Mouse (Mus musculus): ENCODE measurements around the gene Gstz1.
"Not testable (repeated sequence)": the region's sequence is repeated elsewhere in the genome, so short reads cannot be mapped to it uniquely, and the experiment has no call there.

Gstz1 gene

GRCm38 (mm10) chr12:87146966-87147365, at the start of gene Gstz1:
Gstz1 (plus strand) TSS chr12:87147165.
- peak; percentile 83 to 87 for DNase-seq (ENCODE audit: low spot score in 2 of 2)

- no peak for DNase-seq (ENCODE audit: low spot score in 2 of 2)
Measured at GRCm38 (mm10) chr12:87100331-87100730, 46.6 kb upstream of the Gstz1 start.

DNA sequence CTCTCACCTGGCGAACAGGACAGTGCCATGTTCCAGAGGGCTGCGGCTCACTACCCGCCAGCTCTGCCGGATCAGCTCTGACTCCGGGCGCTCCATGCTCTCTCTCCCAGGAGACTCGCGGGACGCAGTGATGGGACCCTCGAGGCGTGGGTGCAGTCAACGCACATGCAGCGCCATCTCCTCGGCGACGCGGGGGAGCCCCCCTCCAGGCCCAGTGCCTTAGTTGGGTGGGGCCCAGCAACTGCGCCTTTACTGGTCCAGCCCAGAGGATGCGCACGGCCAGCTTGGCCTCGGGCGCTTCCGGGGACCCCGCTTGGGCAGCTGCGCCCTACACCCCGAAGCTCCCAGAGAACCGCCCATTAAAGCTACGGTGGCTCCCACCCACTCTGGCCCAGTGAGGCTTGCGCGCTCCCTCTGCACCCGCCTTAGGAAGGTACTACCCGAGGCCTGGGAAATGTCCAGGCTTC, 44.8 kb upstream of the Gstz1 start, which contains the start of gene Ngb:
TSS of gene Ngb (minus strand) at position 375 of the 467 bp plus-strand sequence.
- DNase-seq (ENCODE audit: low spot score in 2 of 2): no peak

DNA sequence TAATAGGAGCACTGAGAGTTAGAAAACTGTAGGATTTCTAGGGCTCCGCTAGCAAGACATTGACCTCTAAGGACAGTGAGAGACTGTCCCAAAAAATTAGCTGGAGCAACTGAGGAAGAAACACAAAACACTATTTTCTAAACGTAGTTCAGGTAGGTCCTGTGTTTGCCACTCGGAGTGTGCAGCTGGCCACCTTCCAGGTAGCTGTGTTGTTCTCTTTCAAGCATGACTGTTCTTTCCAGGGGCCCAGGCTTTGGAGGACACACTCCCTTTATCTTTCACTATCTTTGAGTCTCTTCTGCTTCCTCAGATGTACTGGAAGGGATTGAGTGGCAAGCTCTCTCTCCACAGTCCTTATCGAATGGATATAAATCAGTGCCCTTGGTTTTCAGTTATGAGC, 43.5 kb upstream of the Gstz1 start:
- DNase-seq (ENCODE audit: low spot score in 2 of 2): no peak

DNA sequence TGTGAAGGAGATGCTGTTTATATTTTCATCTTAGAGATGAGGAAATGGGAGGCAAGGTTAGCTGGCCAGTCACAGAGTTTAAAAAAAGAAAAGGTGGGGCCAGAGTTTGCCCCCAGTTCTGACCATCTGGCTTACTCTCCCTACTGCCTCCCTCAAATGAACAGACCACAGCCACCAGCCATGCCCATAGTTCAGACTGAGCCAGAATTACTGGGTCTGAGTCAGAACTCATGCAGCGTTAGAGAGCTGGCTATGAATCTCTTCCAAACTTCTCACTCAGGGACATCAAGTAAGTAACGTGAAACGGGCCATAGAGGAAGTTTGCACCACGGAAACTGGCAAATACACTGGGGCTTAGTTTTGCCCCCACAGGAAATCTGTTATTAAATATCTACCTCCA, 42.2 kb upstream of the Gstz1 start:
- DNase-seq (ENCODE audit: low spot score in 2 of 2): no peak

GRCm38 (mm10) chr12:87107357-87107977, 39.5 kb upstream of the Gstz1 start:
- DNase-seq (ENCODE audit: low spot score in 2 of 2): no peak

DNA sequence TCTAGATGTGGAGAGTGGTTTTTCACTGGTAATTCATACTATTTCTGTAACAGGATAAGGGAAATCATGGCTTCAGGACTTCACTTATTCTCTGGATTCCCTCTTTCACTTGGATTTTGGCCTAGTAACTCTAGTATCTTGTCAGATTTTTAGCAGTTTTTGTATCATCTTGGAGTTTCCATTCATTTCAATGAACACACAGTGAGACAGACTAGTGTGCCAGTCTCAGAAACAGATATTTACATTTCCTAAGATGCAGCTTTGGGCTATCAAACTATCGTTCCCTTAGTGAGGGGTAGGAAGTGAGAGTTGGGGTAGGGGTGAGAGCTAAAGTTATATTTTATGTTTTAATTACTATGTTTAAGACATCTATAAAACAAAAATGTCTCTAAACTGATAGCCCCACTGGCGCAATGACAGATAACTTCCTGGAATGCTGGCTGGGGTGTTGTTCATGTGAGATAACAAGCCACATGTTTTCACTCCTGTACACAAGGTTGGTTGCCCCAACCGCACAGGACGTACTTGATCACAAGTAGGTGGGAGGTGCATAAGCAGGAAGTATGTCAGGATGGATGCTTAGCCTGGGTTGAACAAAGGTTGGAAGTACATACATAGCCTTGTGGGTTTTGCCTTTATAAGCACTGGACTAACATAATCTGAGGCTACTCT, 24.9 kb upstream of the Gstz1 start:
- no peak for DNase-seq (ENCODE audit: low spot score in 2 of 2)

DNA sequence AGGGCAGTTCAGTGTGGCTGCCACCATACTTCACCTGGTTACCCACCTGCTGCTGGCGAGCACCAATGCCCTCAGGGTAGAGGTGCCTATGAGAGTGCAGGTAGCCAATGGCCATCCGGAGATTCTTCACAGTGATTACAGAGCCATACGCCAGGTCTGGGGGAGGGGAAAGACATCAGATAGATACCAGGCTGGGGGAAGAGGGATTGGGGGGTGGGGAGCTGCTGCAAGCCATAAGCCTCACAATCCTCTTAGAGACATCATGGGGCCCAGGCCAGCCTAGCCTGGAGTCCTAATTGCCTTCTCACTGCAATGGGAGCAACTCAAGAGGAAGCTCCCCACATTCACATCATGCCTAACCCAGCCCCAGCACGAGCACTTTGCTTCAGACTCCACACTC, 19.7 kb upstream of the Gstz1 start:
- no peak for DNase-seq (ENCODE audit: low spot score in 2 of 2)

DNA sequence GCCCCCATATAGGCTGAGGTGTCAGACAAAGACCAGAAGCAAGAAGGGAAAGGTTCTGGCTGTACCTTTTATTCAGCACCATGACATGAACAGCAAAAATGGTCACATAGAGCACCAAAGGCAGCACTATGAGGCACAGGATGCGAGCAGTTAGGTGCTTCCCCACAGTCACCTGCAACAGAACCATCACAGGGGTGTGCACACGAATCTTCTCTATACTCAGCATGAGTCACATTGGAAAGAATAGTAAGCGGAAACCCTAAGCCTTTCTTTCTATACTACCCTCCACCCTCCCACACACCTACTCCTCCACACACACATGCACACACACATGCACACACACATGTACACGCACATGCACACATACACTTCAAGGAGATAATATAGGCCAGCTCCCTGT, 16.7 kb upstream of the Gstz1 start:
- DNase-seq (ENCODE audit: low spot score in 2 of 2): no peak

DNA sequence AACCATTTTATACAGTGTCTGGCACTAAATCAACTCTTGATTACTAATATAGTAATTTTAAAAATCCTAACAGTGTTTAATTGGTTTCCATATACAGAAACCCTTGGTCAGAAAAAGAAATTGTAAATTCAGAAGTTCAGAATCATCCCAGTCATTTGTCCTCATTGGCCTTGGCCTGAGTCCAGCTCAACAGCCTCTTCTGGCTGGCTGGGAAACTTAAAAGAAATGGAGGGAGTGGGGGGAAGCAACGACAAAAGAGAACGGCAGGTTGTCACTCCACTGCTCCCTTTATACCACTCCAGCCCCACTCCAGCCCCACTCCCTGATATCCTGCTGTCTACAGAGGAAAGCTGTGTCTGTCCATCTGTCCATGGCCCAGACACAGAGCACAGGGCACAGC, 15.8 kb upstream of the Gstz1 start:
- no peak for DNase-seq (ENCODE audit: low spot score in 2 of 2)

DNA sequence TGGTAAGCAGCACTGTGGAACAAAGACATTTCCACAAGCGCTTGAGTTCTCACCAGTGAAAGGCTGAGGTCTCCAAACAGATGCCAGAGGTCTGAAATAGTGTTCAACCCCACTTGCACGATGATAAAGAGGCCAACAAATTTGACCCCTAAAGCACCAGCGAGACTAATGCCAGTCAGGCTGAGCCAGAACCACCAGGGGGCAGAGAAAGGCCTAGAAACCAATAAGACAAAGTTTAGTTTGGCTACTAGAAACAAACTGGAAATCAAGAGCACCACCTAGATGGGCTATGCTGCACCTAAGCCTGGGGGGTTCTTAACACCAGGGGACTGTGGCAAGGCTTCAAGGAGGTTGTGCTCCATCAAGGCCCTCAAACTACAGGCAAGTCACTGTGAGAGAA, 15.3 kb upstream of the Gstz1 start:
- DNase-seq (ENCODE audit: low spot score in 2 of 2): peak in 1 of 2 experiments; percentile 25

GRCm38 (mm10) chr12:87132210-87132609, 14.8 kb upstream of the Gstz1 start:
- DNase-seq (ENCODE audit: low spot score in 2 of 2): no peak

- no peak for DNase-seq (ENCODE audit: low spot score in 2 of 2)
Measured at GRCm38 (mm10) chr12:87132784-87133183, 14.2 kb upstream of the Gstz1 start.

- DNase-seq (ENCODE audit: low spot score in 2 of 2): no peak
Measured at GRCm38 (mm10) chr12:87137439-87138341, 9.3 kb upstream of the Gstz1 start.

- no peak for DNase-seq (ENCODE audit: low spot score in 2 of 2)
Measured at GRCm38 (mm10) chr12:87138342-87138701, 8.6 kb upstream of the Gstz1 start.

DNA sequence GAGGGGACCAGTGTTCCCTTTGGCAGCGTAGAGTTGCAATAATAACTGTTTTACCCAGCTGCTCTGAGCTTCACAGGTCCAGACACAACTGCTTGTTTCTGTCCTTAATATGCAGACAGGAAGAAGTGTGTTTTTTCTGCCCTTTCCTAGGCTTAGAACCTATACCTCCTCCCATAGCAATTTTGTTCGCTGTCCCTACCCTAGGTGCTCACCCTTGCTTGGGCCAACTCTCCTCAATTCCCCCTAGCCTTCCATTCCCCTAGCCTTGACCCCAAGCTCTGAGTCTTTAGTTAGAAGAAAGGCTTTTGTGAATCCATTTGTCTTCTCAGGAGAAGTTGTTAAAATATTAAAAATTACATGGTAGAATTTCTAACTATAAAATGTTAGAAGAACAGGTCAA, 8.2 kb upstream of the Gstz1 start:
- no peak for DNase-seq (ENCODE audit: low spot score in 2 of 2)

- no peak for DNase-seq (ENCODE audit: low spot score in 2 of 2)
Measured at GRCm38 (mm10) chr12:87142156-87142555, 4.8 kb upstream of the Gstz1 start.

GRCm38 (mm10) chr12:87147395-87148089, 577 bp downstream of the Gstz1 start, which contains the start of gene Pomt2:
Pomt2 (minus strand) TSS chr12:87147968.
- peak; percentile 76 to 82 for DNase-seq (ENCODE audit: low spot score in 2 of 2)

DNA sequence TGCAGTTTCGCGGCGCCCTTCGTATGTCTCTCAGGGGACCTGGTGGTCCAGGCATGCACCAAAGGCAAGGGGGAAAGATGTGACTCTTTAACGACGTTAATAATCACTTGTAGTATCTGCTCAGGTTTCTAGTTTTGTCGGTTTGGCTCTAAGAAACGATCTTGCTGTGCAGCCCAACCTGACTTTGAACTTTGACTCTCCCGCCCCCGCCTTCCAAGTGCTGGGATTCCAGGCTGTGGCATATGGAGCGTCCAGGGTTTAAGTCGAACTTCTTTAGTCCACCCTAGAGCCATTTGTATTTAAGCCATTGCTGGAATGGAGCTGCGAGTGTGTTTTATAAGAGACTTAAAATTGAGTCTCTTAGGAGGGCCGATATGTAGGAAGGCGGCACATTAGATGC, 1.2 kb downstream of the Gstz1 start:
- no peak for DNase-seq (ENCODE audit: low spot score in 2 of 2)

DNA sequence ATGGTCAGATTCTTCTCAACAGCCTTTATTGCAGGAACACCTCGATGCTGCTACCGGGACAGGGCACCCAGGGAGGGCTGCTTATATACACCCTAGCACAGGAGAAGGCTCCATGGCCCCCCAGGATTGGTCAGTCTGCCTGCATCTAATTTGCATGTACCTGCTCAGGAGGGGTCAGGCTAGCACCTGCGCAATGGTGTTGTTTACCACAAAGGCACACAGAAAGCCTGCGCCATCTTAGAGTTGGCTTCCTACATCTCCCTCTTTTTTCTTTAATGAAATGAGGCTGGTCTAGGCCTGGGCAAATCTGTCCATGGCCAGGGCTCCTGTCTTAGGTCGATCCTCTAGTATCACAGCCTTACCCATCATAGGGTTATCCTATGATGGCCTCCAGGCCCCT, 2.5 kb downstream of the Gstz1 start:
- DNase-seq (ENCODE audit: low spot score in 2 of 2): no peak

GRCm38 (mm10) chr12:87154448-87154847, 7.5 kb downstream of the Gstz1 start:
- DNase-seq (ENCODE audit: low spot score in 2 of 2): not testable (repeated sequence)

GRCm38 (mm10) chr12:87157361-87157760, 10.4 kb downstream of the Gstz1 start:
- DNase-seq (ENCODE audit: low spot score in 2 of 2): no peak

Measured in spleen, postnatal 14 days (tissue).